11 mouse cellular contexts compared by ENCODE assay signal in genomic region chr5:4877131-4877631, GRCm38 (mm10).
DNase-seq lines count a peak whose midpoint lies in the region; ATAC-seq and TF ChIP-seq lines count a peak whose summit lies in the region.
"Had no signal": no experiment of that assay in that cellular context is flagged by ENCODE, and none has a peak within 500 bp of the region (broad histone marks: within the 10 kb centered on the region; RNA-seq: fewer than 3 reads in every experiment).

No protein-coding gene starts in this region.

- TF ChIP-seq POLR2A in bone marrow macrophage, adult 2 months (IDR thresholded peaks at IDR 0.05; ENCODE audit: borderline replicate concordance, low read depth, low read length), result no peak

- peak; percentile 88 for ATAC-seq in midbrain, embryonic 14.5 days (ENCODE audit: low FRiP score, low TSS enrichment)
- ATAC-seq: liver, postnatal 0 days had no signal

- TF ChIP-seq CTCF in bone marrow macrophage, adult 2 months (IDR thresholded peaks at IDR 0.05; ENCODE audit: low read depth, low read length), result no peak

- H3K4me2 ChIP-seq in midbrain, embryonic 14.5 days (ENCODE audit: low read length), result peak overlapping the region; percentile 37

- H3K4me3 ChIP-seq in bone marrow macrophage, adult 2 months (ENCODE audit: insufficient read depth, low read length), result peak overlapping the region; percentile 26; the same call in 1 of the 2 replicates
- no peak overlapping the region for H3K4me3 ChIP-seq in embryonic facial prominence, embryonic 10.5 days
- no peak overlapping the region for H3K4me3 ChIP-seq in hindbrain, embryonic 10.5 days
- no peak overlapping the region for H3K4me3 ChIP-seq in midbrain, embryonic 14.5 days (replicated peaks; ENCODE audit: low read depth, low read length)
- H3K4me3 ChIP-seq: heart, adult 2 months had no signal

- peak overlapping the region; percentile 37 for H3K27ac ChIP-seq in bone marrow macrophage, adult 2 months (ENCODE audit: insufficient read depth, low read depth, low read length)
- H3K27ac ChIP-seq in embryonic facial prominence, embryonic 10.5 days (replicated peaks), result no peak overlapping the region
- H3K27ac ChIP-seq in hindbrain, embryonic 10.5 days, result no peak overlapping the region
- H3K27ac ChIP-seq in midbrain, embryonic 14.5 days (replicated peaks; ENCODE audit: low read depth, low read length), result peak overlapping the region; percentile 89
- H3K27ac ChIP-seq: heart, adult 2 months had no signal

- peaks cover 4% of the 10 kb centered on the region; the same call in 1 of the 2 replicates for H3K36me3 ChIP-seq in embryonic facial prominence, embryonic 10.5 days (replicated peaks)
- peaks cover 7% of the 10 kb centered on the region; the same call in 1 of the 2 replicates for H3K36me3 ChIP-seq in hindbrain, embryonic 10.5 days
- H3K36me3 ChIP-seq in midbrain, embryonic 14.5 days (ENCODE audit: control insufficient read depth, insufficient read depth, low read length), result no peaks in the 10 kb centered on the region

- 0 out of 2 replicates have a peak, but pooled peaks cover 4% of the 10 kb centered on the region for H3K9me3 ChIP-seq in embryonic facial prominence, embryonic 10.5 days
- 0 out of 2 replicates have a peak, but pooled peaks cover 3% of the 10 kb centered on the region for H3K9me3 ChIP-seq in hindbrain, embryonic 10.5 days
- no peaks in the 10 kb centered on the region for H3K9me3 ChIP-seq in midbrain, embryonic 14.5 days (ENCODE audit: control insufficient read depth, low read length)

- no peaks in the 10 kb centered on the region for H3K27me3 ChIP-seq in embryonic facial prominence, embryonic 10.5 days (replicated peaks; ENCODE audit: low read depth, poor library complexity, severe bottlenecking)
- no peaks in the 10 kb centered on the region for H3K27me3 ChIP-seq in hindbrain, embryonic 10.5 days (ENCODE audit: insufficient read depth, poor library complexity, severe bottlenecking)
- no peaks in the 10 kb centered on the region for H3K27me3 ChIP-seq in midbrain, embryonic 14.5 days (ENCODE audit: control insufficient read depth, insufficient read depth, low read length)
- H3K27me3 ChIP-seq: CH12.LX had no signal

- peak; percentile 61 for DNase-seq in embryonic facial prominence, embryonic 10.5 days (ENCODE audit: low spot score)
- DNase-seq in hindbrain, embryonic 10.5 days (ENCODE audit: low spot score), result peak; percentile 46
- peak; percentile 91 for DNase-seq in midbrain, embryonic 14.5 days
- no peak for DNase-seq in right cerebral cortex, adult 2 months (ENCODE audit: low spot score in 2 of 2)
- DNase-seq in spleen, postnatal 36 days (ENCODE audit: low spot score in 2 of 2), result no peak
- DNase-seq in adrenal gland, postnatal 14 days, result no peak
- DNase-seq: heart, adult 2 months; kidney, postnatal 4 days; liver, postnatal 0 days had no signal

- 8% methylated on average over 5 of the region's 5 CpGs for WGBS in embryonic facial prominence, embryonic 10.5 days
- WGBS in hindbrain, embryonic 10.5 days, result 11% methylated on average over 5 of the region's 5 CpGs
- 0% methylated on average over 5 of the region's 5 CpGs for WGBS in midbrain, embryonic 14.5 days

- H3K4me1 ChIP-seq in bone marrow macrophage, adult 2 months (ENCODE audit: control insufficient read depth, insufficient read depth, low read length), result peaks cover 13% of the 10 kb centered on the region
- peaks cover 25% of the 10 kb centered on the region for H3K4me1 ChIP-seq in embryonic facial prominence, embryonic 10.5 days
- peaks cover 12% of the 10 kb centered on the region for H3K4me1 ChIP-seq in hindbrain, embryonic 10.5 days (replicated peaks)
- H3K4me1 ChIP-seq in midbrain, embryonic 14.5 days (ENCODE audit: control insufficient read depth, insufficient read depth, low read length), result peaks cover 36% of the 10 kb centered on the region

- H3K9ac ChIP-seq in midbrain, embryonic 14.5 days (replicated peaks; ENCODE audit: low read length), result no peak overlapping the region; the same call in 1 of the 2 replicates
- H3K9ac ChIP-seq: liver, postnatal 0 days had no signal

Comparison
In these comparisons a context has a peak if more than half of its experiments do, and no peak if none do; other contexts are left out.
1. H3K27ac ChIP-seq: peak in bone marrow macrophage, adult 2 months (single experiment) and midbrain, embryonic 14.5 days (single experiment); none in embryonic facial prominence, embryonic 10.5 days (single experiment) and hindbrain, embryonic 10.5 days (single experiment).
2. DNase-seq: peak in embryonic facial prominence, embryonic 10.5 days (single experiment), hindbrain, embryonic 10.5 days (single experiment) and midbrain, embryonic 14.5 days (single experiment); none in right cerebral cortex, adult 2 months (0 of 2), spleen, postnatal 36 days (0 of 2) and adrenal gland, postnatal 14 days (single experiment).